Mouse (Mus musculus) liver, embryonic 14.5 days (tissue): Measurements from ENCODE around the gene Atad1. TPM values are rescaled to one million over a fixed set of nuclear protein-coding genes. Genes with fewer than 3 reads are reported as not detected.
"Not testable (repeated sequence)": the region's sequence is repeated elsewhere in the genome, so short reads cannot be mapped to it uniquely, and the experiment has no call there.

ENCODE experiments used
- ATAC-seq: fragments of 200-750 bp; cut with Nextera tagmentation; 2 replicates; pipeline ENCODE4 v1.8.0; 2017; ENCODE audit warnings: moderate number of reproducible peaks, mild to moderate bottlenecking, moderate library complexity; ENCODE audit not compliant: insufficient read depth
- DNase-seq, 3 experiments: peaks; one replicate each; pipeline ENCODE4 v3.0.0-alpha.2; 2012 to 2013; ENCODE audit warnings: low read depth in 3 of 3, low spot score in 3 of 3
- H3K27ac ChIP-seq: fragments of 300-500 bp; sonication (generic); 2 replicates; pipeline ENCODE4 v1.5.1; 2014; ENCODE audit warnings: moderate library complexity, mild to moderate bottlenecking, control low read depth, inconsistent platforms
- H3K27me3 ChIP-seq: fragments of 300-500 bp; sonication (generic); 2 replicates; pipeline ENCODE4 v1.6.1; 2014; ENCODE audit warnings: mild to moderate bottlenecking, low read length, moderate library complexity; ENCODE audit not compliant: control insufficient read depth, insufficient read depth
- H3K36me3 ChIP-seq: fragments of 300-500 bp; sonication (generic); replicated peaks from 2 replicates; pipeline ENCODE4 v1.6.1; 2014; ENCODE audit warnings: low read depth; ENCODE audit not compliant: control insufficient read depth, insufficient read depth
- H3K4me1 ChIP-seq, 2 experiments: fragments of 200-500 bp in 1 of 2; fragments of 300-500 bp in 1 of 2; sonication (generic) in 1 of 2; replicated peaks; 2 replicates each; pipeline ENCODE4 v1.6.1; 2012 to 2014; ENCODE audit warnings: antibody characterized with exemption in 1 of 2, inconsistent platforms in 1 of 2, low read length in 1 of 2; ENCODE audit not compliant: control insufficient read depth in 2 of 2, insufficient read depth in 2 of 2
- H3K4me2 ChIP-seq: fragments of 300-500 bp; sonication (generic); 2 replicates; pipeline ENCODE4 v1.6.1; 2014; ENCODE audit warnings: low read depth, mild to moderate bottlenecking, control low read depth, moderate library complexity
- H3K4me3 ChIP-seq, 2 experiments: fragments of 200-500 bp in 1 of 2; fragments of 300-500 bp in 1 of 2; sonication (generic) in 1 of 2; 2 replicates each; pipeline ENCODE4 v1.5.1; 2012 to 2014; ENCODE audit warnings: low read depth in 2 of 2, low read length in 2 of 2, mild to moderate bottlenecking in 2 of 2, control low read depth in 1 of 2, inconsistent platforms in 1 of 2, moderate library complexity in 1 of 2; ENCODE audit not compliant: insufficient read depth in 1 of 2
- H3K9ac ChIP-seq: fragments of 300-500 bp; sonication (generic); replicated peaks from 2 replicates; pipeline ENCODE4 v1.6.1; 2014; ENCODE audit warnings: mild to moderate bottlenecking, control low read depth, moderate library complexity
- H3K9me3 ChIP-seq: fragments of 300-500 bp; sonication (generic); 2 replicates; pipeline ENCODE4 v1.6.1; 2016; ENCODE audit warnings: low read length, mixed read lengths; ENCODE audit not compliant: control insufficient read depth
- CTCF ChIP-seq: IDR thresholded peaks from 2 replicates; pipeline ENCODE4 v1.5.1; 2016; ENCODE audit warnings: antibody characterized with exemption, low read depth, control low read depth
- EP300 ChIP-seq: IDR thresholded peaks from 2 replicates; pipeline ENCODE4 v1.6.1; 2016; ENCODE audit warnings: antibody characterized with exemption, low read depth
- WGBS: fragments of 180-500 bp; shearing (Covaris S2); extraction: QIAGEN DNeasy Blood & Tissue Kit; methylation state at CpG from one replicate; pipeline ENCODE4 v1.1.7; 2014; ENCODE audit not compliant: insufficient replicate concordance; 5-methylcytosine and 5-hydroxymethylcytosine counted together
- polyA plus RNA-seq, 2 experiments: library from polyadenylated mRNA; depleted of rRNA in 1 of 2; stranded (reverse) in 1 of 2; unstranded in 1 of 2; fragments of >200 nt; fragmentation: Nextera tagmentation in 1 of 2; extraction: Ambion mirVana in 1 of 2; gene quantifications; 2 replicates each; pipeline versions ENCODE4 v1.2.1 to v1.2.3; 2012 to 2014

Atad1 gene
- polyA plus RNA-seq, 2 experiments, result 9.9 to 20.9 TPM

GRCm38 (mm10) chr19:32687721-32688120, 51.9 kb downstream of the Atad1 start:
- Histone ChIP-seq H3K4me3 (no peak overlapping the region), H3K4me1 (no peaks in the 10 kb centered on the region), H3K36me3 (peaks cover 3% of the 10 kb centered on the region), H3K27ac (no peak overlapping the region), H3K4me2 (no peak overlapping the region), H3K27me3 (no peaks in the 10 kb centered on the region), H3K9ac (no peak overlapping the region), H3K9me3 (no peaks in the 10 kb centered on the region)
- 78% methylated on average over 5 of the region's 5 CpGs for WGBS
- DNase-seq (no peak), ATAC-seq (no peak)
- no peak for TF ChIP-seq CTCF
- no peak for TF ChIP-seq EP300

- H3K4me2 ChIP-seq, result no peak overlapping the region
- H3K9ac ChIP-seq, result no peak overlapping the region
- H3K27ac ChIP-seq, result no peak overlapping the region
- ATAC-seq (no peak), DNase-seq (no peak)
- no peaks in the 10 kb centered on the region for H3K9me3 ChIP-seq
- H3K27me3 ChIP-seq, result no peaks in the 10 kb centered on the region
- H3K4me3 ChIP-seq, result no peak overlapping the region
- TF ChIP-seq EP300 (no peak), CTCF (no peak)
- H3K36me3 ChIP-seq, result peaks cover 3% of the 10 kb centered on the region
- 82% methylated on average over 5 of the region's 5 CpGs for WGBS
- no peaks in the 10 kb centered on the region for H3K4me1 ChIP-seq
These were observed 56.5 kb downstream of the Atad1 start for GRCm38 (mm10) chr19:32683081-32683480.

DNA sequence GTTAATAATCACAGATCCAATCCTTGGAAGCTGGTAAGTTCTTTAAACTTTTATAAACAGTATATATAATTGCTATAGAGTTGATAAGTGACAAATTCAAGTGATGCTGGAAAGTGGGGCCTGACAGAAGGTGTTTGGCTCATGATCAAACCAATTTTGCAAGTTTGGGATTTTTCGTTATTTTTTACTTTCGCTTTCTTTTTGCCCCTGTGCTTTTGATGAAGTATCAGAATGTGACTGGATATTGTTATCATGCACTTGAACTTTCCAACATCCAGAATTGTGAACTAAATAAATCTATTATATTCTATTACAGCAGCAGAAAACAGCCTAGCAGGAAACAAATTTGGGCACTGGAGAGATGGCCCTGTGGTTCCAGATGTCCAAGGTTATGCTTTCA, 58.7 kb downstream of the Atad1 start:
- no peaks in the 10 kb centered on the region for H3K9me3 ChIP-seq
- ATAC-seq, result no peak
- 79% methylated on average over 2 of the region's 2 CpGs for WGBS
- H3K36me3 ChIP-seq, result peaks cover 5% of the 10 kb centered on the region
- H3K27me3 ChIP-seq, result no peaks in the 10 kb centered on the region
- TF ChIP-seq EP300, result no peak
- no peak for TF ChIP-seq CTCF
- no peak overlapping the region for H3K27ac ChIP-seq
- DNase-seq, result no peak
- H3K4me1 ChIP-seq, result no peaks in the 10 kb centered on the region
- no peak overlapping the region for H3K4me2 ChIP-seq
- no peak overlapping the region for H3K4me3 ChIP-seq
- no peak overlapping the region for H3K9ac ChIP-seq

- ATAC-seq (no peak), DNase-seq (no peak)
- WGBS, result 62% methylated on average over 3 of the region's 3 CpGs
- no peaks in the 10 kb centered on the region for H3K4me1 ChIP-seq
- no peak overlapping the region for H3K27ac ChIP-seq
- no peak overlapping the region for H3K4me3 ChIP-seq
- H3K36me3 ChIP-seq, result peaks cover 7% of the 10 kb centered on the region
- H3K27me3 ChIP-seq, result no peaks in the 10 kb centered on the region
- TF ChIP-seq CTCF, result no peak
- no peak for TF ChIP-seq EP300
- H3K9ac ChIP-seq, result no peak overlapping the region
- no peak overlapping the region for H3K4me2 ChIP-seq
- no peaks in the 10 kb centered on the region for H3K9me3 ChIP-seq
These were observed 63.8 kb downstream of the Atad1 start for GRCm38 (mm10) chr19:32675766-32676165.

DNA sequence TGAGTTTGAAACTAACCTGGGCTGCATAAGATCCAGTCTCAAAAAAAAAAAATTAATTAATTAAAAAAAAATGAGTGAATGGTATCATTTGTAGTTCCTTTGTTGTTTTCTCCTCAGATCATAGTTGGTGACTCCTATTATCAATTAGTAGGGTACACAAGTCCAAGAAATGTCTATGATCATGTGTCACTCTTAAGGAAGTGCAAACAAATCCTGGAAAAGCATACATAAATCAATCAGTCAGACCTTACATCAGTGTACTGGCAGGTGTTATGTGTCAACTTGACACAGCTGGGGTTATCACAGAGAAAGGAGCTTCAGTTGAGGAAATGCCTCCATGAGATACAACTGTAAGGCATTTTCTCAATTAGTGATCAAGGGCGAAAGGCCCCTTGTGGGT, 71.8 kb downstream of the Atad1 start:
- DNase-seq, result not testable (repeated sequence)
- WGBS, result 64% methylated on average over 1 of the region's 1 CpGs

More for the DNA sequence above, 71.8 kb downstream of the Atad1 start:
- not testable (repeated sequence) for H3K9ac ChIP-seq, H3K4me2 ChIP-seq, H3K4me3 ChIP-seq, ATAC-seq, H3K9me3 ChIP-seq, H3K27ac ChIP-seq, H3K27me3 ChIP-seq, H3K4me1 ChIP-seq, H3K36me3 ChIP-seq
